Mouse (Mus musculus): ENCODE data around the gene Mki67.

- TF ChIP-seq GATA1 (IDR thresholded peaks at IDR 0.05; ENCODE audit: borderline replicate concordance, low read length) = no peak
- TF ChIP-seq FLI1 (IDR thresholded peaks at IDR 0.05; ENCODE audit: low read length) = no peak
Measured at GRCm38 (mm10) chr7:135716445-135716877, 300 bp upstream of the Mki67 start.
